Mouse (Mus musculus): ENCODE measurements at regions not wholly inside any gene's neighbourhood (a gene's known extent, or its start where the extent isn't known, plus 50 kb on each side); places are given as distances from the start of the nearest gene placed in this dataset.

- TF ChIP-seq EP300 (optimal IDR thresholded peaks at IDR 0.05) (no peak), CTCF (IDR thresholded peaks at IDR 0.05; ENCODE audit: low read depth) (peak; percentile 48)
These were observed 235.0 kb upstream of the Adgra3 start for GRCm38 (mm10) chr5:50293794-50294193.
